In the genomic region with DNA sequence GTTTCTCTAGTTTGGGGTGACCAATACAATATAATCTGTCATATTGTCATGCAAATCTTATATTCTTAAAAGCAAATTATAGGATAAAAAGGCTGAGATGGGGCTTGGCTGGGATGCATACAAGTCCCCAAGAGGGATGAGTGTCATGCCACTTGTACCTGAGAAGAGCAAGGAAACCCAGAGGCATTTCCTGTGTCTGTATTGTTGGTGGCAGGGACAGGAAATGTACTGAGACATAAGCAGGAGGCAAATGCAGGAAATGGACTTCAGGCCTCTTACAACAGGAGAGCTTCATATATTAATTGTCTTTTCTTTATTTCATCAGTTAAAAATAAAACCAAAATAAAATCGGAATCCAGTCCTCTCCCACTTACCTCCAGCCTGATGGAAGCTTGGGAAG, we compare ENCODE assay signal across 10 mouse cellular contexts. TPM values are rescaled to one million over a fixed set of nuclear protein-coding genes. Genes with fewer than 3 reads are reported as not detected.
"Had no signal": no experiment of that assay in that cellular context is flagged by ENCODE, and none has a peak within 500 bp of the region (broad histone marks: within the 10 kb centered on the region; RNA-seq: fewer than 3 reads in every experiment).

No protein-coding gene starts in this region.

RNA-seq across cellular contexts. Expression of a gene that starts 5.1 kb away (rescaled TPM):
- polyA plus RNA-seq: heart, embryonic 10.5 days; hindbrain, embryonic 10.5 days; hindbrain, embryonic 12.5 days; hindbrain, embryonic 14.5 days; hindbrain, embryonic 16.5 days; intestine, postnatal 0 days; kidney, embryonic 15.5 days; kidney, postnatal 0 days; limb, embryonic 11.5 days; limb, embryonic 13.5 days had no signal

RNA-seq across cellular contexts. Expression of a gene that starts 47.9 kb away (rescaled TPM):
- polyA plus RNA-seq: hindbrain, embryonic 10.5 days; hindbrain, embryonic 12.5 days had no signal
